Mouse (Mus musculus) forelimb bud, embryonic 11.5 days (tissue): ENCODE results near the gene Dvl1.

Source experiments
- DNase-seq: peaks from one replicate; pipeline ENCODE4 v3.0.0-alpha.2; 2012; ENCODE audit warnings: low read depth, low spot score

Dvl1 gene

DNA sequence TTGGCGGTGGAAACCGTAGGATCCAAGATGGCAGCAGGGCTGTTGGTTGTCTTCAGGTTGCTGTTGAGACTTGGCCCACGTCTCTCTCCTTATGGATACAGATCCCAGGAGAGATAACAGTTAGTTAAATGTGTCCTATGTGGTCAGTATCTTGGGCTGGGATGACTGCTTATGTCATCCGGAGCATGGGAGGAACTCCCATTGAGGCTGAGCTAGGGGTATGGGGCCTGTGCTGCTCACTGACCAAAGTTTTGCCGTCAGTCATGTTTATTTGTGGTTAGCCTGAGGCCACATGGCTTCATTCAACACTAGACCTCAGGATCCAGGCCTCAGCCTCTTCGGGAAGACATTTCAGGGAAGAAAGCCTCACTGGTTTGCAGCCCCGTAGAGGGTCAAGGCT is 24.2 kb downstream of the Dvl1 start:
- DNase-seq: no peak

DNA sequence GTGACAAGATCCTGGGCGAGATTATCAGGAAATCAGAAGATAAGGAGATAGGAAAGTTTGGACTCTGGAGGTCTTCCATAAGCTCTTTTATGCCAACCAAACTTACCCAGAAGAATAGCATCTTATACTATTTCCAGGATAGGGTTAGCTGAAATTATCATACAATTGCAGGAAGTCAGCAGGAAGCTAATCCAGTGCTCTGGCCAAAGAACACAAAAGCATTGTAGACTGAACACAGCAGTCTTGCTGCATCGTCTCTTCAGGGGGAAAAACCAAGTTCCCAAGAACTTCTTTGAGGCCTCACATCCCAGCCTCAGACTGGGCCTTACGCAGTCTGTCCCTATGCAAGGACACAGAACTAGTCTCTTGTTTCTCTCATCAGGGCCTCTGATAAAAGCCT is 36.4 kb downstream of the Dvl1 start:
- no peak for DNase-seq

DNA sequence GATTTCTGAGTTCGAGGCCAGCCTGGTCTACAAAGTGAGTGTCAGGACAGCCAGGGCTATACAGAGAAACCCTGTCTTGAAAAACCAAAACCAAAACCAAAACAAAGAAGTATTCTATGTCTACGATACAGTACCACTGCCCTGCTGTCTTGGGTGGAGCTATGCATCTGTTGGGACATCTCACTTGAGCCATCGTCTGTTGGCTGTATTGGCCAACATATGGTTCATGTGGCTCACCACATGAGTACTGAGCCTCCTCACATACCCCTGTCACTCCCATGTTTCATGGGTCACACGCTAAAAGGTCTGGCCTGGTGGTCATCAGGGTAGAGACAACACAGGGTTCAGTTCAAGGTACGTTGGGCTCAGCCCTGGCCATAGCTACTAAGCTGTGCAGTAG is 39.1 kb downstream of the Dvl1 start:
- no peak for DNase-seq

DNA sequence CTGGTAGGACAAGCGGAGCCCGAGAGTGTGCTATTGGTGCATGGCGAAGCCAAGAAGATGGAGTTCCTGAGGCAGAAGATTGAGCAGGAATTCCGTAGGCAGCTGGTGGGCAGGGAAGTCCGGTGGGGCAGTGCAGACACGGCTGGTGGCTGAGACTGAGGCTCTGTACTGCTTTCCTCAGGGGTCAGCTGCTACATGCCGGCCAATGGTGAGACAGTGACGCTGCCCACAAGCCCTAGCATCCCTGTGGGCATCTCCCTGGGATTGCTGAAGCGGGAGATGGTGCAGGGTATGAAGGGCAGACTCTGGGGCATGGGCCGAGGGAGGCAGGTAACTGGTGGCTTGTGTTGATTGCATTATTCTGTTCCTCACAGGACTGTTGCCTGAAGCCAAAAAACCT is 40.5 kb downstream of the Dvl1 start:
- no peak for DNase-seq

DNA sequence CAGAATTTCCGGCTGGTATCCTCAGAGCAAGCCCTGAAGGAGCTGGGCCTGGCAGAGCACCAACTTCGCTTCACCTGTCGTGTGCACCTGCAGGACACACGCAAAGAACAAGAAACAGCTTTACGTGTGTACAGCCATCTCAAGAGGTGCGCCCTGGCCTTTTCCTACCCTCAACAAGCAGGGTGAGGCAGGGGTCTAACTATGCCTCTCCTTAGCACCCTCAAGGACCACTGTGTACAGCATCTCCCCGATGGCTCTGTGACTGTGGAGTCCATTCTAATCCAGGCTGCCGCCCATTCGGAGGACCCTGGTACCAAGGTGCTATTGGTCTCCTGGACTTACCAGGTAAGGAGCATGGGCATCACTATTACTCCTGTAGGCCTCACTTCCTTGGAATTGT is 41.0 kb downstream of the Dvl1 start:
- DNase-seq: no peak

DNA sequence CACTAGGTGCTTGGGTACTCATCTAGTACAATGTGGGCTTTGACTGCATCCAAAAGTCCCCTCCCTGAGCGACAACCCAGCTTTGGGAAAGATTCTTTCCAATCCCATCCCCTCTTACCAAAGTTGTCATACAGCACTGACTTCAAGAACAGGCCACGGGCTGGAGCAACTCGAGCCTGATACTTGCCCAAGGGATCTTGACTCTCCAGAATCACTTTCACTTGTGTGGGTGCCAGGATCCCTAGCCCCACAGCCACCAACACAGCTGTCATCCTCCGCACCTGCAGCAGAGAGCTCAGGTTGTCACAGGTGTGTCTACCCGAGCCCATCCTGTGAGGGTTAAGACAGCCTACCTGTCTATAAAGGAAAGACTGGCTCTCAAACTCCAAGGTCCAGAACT is 42.1 kb downstream of the Dvl1 start:
- DNase-seq: no peak

DNA sequence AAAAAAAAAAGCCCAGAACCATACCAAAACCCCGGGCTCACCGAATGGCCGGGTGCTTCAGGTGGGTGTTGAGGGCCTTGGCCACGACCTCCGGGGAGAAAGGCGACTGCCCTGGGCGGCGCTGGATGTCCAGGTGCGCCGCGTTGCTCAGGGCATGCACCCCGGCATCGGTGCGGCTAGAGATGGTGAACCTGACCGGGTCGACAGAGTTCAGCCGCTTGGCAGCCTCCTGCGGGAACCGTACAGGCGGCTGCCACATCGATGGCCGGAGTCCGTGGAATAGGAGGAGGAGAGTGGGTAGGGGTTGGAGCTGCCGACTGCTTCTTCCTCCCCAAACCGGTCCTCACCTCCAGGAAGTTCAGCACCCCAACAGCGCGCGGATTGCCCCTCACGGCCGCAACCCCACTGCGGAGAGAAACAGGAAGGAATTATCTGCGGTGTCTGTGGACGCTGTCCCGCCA is 43.8 kb downstream of the Dvl1 start:
- DNase-seq: no peak

DNA sequence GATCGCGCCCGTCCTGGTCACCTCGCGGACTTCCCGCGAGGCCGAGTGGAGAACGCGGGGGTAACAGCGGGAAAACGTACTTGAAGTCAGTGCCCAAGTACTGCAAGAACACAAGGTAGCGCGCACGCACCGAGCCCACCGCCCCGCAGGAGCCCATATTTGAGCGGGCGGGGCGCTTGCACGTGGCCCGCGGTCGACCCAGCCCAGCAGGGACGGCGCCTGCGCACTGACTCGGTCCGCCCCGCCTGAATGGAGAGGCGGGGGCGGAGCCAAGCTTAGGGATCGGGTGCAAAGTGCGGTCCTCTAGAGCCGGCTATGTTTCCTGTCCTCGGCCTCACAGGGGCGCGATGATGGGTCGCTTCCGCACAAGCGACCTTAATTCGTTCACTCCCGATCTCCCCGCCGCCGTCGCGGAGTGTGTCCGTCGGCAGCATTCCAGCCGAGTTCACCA is 44.4 kb downstream of the Dvl1 start, which contains the start of the genes Pusl1 and Acap3:
Pusl1 (minus strand) TSS at position 231 of the 451 bp plus-strand sequence.
Acap3 (plus strand) TSS at position 272 of the 451 bp plus-strand sequence.
- peak; percentile 95 for DNase-seq

DNA sequence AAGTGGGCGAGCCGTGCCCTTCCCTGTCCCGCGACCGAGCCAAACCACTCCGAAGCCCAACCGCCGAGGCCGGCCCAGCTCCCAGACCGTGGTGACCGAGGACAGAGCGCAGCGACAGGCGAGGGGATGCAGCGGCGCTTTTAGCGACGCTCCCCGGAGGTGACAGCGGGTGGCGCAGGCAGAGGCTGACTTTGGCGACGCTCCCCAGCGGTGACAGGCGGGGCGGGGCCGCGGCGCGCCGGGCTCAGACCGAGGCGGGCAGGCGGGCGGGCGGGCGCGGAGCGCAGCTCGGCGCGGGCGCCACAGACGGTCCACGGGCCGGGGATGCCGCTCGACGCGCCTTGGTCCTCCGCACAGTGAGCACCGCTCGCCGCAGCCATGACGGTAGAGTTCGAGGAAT is 44.8 kb downstream of the Dvl1 start:
- DNase-seq: peak; percentile 68

DNA sequence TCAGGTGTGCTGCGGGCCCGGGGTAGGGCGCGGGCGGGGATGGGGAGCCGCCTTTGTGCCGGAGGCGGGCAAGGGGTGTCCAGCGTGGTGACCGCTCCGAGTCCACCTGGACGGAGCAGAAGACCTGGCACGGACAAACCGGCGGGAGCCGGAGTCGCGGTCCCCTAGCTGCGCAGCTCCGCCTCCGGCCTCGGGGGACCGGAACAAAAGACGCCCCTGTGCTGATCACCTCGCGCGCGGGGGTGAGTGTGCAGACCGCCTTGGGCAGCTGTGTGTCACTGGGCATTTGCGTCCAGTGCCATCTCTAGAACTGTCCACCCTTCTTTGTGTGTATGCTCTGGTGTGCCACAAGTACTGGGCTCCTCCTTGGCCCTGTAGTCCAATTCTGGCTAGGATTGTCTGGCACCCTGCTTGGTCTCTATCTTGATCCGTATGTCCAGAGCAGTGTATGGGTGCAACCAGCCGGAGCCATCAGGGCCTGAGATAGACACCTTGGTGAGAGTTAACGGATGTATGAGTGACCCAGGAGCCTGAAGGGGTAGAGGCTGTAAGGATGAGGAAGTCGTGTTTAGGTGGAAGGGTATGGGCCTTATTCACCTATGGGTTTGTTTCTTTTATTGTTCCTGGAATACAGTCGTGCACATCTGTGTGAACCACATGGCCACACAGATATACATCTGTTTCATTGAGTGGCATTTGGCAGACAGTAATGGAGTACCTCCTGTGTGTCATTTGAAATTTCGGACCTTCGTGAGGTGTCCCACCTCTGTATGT is 45.4 kb downstream of the Dvl1 start:
- DNase-seq: no peak

DNA sequence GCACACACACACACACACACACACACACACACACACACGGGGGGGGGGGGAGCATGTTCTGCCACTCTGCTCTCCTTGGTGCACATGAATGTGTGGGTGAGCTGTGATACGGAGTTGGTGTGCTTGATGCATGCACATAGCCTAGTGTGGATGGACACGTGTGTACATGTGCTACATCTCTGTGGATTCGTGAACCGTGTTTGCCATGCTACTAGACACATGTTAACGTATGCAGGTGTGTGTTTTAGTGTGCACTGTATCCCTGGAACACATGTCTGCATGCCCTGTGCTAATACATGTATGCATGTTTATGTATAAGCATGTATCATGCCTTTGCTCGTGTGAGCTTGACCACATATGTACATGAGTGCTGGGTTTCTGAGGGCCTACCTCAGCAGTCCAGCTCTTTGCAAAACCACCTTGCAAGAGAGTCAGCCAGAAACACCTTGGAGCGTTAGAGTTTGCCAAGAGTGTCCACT is 46.0 kb downstream of the Dvl1 start:
- DNase-seq: no peak

DNA sequence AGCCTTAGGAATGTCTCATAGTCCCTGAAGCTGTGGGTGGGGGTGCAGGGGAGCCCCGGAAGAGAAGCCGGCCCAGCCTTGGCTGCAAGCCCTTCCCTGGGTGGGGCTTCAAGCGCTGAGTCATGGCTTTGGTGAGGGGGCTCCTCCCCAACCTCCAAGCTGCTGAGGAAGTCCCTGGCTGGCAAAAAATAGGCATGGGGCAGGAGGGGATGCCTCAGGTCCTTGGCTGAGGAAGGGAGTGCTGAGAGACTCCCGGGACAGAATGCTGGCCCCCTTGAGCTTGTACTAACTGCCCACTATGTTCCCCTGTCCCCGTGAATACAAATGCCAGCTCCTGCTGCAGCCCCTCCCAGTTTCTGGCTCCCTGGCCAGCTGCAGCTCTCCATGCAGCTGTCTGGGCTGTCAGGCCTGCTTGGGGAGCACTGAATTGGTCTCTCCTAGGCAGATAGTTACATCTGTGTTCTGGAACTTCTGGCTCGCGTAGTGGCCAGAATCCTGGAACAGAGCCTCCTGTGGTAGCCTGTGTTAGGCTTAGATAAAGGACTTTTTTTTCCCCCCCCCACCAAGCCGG is 47.2 kb downstream of the Dvl1 start:
- DNase-seq: no peak

DNA sequence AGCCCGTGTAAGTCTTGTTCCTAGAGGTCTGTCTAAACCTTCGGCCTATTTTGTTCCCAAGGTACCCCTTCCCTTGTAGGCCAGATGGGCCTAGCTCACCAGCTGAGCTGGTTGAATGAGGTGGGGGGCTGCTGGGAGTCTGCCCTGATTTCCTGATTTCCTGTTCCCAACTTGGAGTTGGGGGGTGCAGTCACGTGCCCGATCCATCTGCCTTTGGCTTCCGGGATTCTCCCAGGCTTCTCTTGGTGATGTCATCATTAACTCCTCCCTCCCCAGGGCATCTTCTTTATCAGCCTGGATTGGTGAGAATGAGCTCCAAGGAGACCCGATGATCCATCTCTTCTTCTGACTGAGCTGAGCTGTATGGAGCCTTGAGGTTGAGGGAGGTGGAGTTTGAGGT is 48.0 kb downstream of the Dvl1 start:
- no peak for DNase-seq

DNA sequence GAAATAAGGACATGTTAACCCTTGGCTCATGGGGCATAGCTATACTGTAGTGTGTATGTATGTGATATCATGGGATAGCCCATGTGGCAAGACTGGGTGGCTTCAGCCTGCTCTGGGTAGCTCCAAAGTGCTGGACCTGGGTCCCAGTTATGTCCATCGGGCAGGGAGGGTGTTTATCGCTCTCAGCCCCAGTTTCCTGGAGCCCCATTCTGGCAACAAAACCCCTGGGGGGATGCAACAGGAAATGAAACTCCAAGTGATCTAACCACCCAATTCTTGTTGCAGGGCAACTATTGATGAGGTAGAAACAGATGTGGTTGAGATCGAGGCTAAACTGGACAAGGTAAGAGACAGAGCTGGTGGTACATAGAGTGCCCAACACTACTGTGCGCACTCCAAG is 48.6 kb downstream of the Dvl1 start:
- no peak for DNase-seq

DNA sequence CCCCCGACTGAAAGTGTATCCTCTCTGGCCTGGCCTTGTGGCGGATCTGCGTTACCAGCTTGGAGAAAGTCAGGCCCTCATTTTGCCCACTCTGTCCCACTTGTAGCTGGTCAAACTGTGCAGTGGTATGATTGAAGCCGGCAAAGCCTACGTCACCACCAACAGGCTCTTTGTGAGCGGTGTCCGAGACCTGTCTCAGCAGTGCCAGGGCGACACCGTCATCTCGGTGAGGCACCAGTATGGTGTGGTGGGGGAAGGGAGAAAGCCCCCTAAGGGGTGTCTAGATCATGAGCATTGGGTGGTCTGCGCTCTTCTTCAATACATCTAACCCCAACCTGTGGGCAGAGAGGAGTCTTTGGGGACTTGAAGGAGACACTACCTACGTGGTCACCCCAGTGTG is 49.3 kb downstream of the Dvl1 start:
- DNase-seq: no peak

DNA sequence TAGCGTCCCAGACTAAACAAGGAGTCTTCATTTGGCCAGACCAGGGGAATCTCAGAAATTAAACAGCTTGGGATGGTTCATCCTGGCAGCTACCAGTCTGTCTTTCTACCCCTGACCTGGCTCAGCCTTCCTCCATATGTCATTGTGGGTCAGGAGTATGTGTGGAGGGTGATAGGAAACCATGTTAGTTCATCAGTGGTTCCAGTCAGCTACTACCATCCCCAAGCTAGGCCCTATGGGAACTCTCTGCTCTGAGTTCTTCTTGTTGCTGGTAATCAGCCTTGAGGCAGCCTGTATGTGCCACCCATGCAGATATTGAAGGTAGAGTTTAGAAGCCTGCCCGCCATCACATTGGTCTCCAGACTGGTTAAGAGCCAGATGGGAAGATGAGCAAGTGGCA is 51.1 kb downstream of the Dvl1 start:
- no peak for DNase-seq

DNA sequence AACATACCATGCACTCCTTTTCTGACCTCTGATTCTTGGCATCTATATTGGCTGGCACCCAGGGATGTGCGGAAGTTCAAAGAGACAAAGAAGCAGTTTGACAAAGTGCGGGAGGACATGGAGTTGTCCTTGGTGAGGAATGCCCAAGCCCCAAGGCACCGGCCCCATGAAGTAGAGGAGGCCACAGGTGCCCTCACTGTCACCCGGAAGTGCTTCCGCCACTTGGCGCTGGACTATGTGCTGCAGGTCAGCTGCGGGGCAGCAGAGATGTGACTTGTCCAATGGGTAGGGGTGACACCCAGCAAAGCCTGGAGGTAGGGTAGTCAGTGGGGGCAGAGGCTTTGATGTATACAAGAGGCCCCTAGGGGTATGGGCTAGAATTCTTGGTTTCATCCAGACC is 52.2 kb downstream of the Dvl1 start:
- DNase-seq: no peak

DNA sequence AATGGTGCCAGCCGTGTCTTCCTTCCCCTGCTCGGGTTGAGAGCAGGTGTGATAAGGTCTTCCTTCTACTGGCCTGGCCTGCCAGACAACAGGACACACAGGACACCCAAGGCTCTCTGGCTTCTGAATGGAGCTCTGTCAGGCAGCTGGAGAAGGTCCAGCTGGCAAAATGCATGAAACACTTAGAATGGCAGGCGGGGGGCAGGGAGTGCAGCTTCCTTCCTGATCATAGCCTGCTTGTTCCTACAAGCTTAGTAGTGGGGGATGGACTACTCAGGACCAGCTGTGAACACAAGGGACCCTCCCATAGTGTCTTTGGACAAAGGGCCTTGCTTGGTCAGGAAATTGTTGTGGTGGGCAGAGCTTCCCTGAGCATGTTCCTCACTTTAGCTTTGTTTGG is 54.0 kb downstream of the Dvl1 start:
- no peak for DNase-seq

DNA sequence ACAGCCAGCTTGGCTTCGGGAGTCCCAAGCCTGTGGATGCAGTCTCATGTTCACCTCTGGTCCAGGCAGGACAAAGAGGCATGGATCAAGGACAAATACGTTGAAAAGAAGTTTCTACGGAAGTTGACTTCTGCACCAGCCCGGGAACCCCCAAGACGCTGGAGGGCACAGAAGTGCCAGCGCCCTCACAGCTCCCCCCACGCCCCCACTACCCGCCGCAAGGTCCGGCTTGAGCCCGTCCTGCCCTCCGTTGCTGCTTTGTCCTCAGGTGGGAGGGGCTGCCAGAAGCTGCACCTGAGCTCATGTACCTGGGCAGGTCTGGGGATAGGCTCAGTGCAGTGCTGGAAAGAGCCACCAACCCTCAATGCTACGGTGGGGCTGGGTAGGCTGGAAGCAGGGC is 56.0 kb downstream of the Dvl1 start:
- DNase-seq: no peak

DNA sequence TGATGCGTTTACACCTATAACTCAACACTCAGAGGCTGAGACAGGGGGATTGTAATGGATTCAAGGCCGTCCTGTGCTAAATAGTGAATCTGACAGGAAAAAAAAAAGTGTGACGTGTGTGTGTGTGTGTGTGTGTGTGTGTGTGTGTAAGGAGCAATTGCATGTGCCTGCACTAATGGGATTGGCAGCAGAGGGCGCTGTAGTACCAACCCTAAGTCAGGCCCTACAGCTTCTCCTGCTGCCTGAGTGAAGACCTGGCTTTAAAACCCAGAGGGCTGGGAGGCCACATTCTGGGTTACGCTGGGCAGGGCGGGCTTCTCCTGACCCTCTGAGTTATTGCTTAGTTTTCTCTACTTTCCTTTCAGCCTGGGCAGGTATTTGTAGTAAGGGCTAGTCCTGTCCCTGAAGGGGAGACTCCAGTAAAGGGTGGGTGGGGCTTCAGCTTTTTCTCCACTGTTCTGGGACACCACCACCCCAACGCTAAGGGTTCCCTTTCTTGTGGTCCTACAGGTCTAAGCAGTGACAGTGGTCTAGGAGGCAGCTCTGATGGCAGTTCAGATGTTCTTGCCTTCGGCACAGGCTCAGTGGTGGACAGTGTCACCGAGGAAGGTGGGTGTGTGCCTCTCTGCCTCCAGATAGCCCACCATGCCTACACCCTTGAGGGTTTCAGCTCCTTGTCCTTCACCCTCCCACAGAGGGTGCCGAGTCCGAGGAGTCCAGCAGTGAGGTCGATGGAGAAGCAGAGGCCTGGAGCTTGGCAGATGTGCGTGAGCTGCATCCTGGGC is 57.3 kb downstream of the Dvl1 start:
- DNase-seq: no peak

DNA sequence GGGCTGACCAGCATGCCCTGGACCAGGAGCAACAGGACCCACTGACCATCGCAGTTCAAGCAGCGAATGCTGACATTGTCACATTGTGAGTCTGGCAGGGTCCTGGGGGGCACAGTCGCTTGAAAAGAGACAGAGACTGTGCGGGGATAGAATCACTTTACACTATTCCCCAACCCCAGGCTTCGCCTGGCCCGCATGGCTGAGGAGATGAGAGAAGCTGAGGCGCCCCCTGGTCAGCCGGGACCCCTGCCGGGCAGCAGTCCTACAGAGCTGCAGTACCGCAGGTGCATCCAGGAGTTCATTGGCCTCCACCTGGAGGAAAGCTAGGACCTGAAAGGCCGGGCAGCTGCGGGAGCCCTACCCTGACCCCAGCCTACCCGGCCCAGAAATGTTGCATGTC is 58.4 kb downstream of the Dvl1 start:
- no peak for DNase-seq

DNA sequence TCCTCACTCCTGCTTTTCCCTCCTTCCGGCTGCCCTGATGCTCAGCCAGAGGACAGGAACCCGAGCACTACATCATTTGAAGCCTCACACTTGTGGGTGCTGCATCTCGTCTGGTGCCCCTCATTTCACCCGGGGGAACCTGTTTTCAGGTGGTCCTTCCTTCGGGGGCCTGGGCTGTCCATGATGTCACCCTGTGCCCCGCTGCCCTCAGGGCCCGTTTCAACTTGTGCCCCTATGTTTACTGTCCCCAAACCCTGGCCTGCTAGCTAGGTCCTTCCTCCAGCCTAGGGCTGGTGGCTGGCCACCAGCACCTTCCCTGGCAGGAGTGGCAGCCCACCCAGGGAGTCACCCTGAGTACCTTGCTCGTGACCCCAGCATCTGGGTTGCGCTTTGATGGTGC is 58.9 kb downstream of the Dvl1 start:
- DNase-seq: no peak
